9 mouse cellular contexts compared by ENCODE assay signal in the genomic region with DNA sequence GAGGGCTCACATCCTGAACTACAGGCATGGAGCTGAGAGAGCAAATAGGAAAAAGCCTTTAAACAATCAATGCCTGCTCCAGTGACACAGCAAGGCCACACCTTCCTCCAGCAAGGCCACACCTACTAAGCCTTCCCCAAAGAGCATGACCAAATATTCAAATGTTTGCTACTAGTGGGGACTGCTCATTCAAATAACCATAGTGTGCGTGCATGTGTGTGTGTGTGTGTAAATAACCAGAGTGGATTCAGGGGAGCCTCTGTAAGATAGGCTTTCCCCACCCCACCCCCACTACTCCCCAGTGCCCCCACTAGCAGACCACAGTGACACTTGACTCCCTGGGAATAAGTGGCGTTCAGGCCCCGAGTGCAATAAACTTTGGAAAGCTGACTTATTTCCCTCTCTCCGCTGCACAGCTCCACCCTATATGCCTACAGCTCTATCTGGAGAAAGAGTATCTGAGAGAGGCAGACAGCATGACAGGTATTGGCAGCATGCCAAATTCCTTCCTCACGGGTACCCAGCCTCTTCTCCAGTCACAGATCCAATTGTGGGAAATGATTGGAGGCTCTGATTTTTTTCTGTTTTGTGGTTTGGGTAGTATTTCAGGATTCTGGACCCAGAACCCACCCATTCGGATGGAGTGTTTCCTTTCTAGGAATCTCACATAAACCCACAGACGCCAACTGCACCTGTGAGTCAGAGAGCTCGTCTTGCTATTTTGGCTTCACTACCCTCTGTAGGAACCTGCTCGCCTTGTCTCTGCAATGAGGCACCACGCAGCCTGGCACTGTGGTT. TPM values are rescaled to one million over a fixed set of nuclear protein-coding genes. Genes with fewer than 3 reads are reported as not detected.
DNase-seq lines count a peak whose midpoint lies in the region; ATAC-seq and TF ChIP-seq lines count a peak whose summit lies in the region.
"Had no signal": no experiment of that assay in that cellular context is flagged by ENCODE, and none has a peak within 500 bp of the region (broad histone marks: within the 10 kb centered on the region; RNA-seq: fewer than 3 reads in every experiment).

No protein-coding gene starts in this region.

- peak overlapping the region; percentile 46 for H3K27ac ChIP-seq in lung, embryonic 15.5 days
- 0 out of 2 replicates have a peak overlapping the region, but pooled peaks have one; percentile 41 for H3K27ac ChIP-seq in stomach, embryonic 16.5 days (ENCODE audit: low read length)

- TF ChIP-seq CTCF in lung, adult 2 months (IDR thresholded peaks at IDR 0.05; ENCODE audit: insufficient read depth, low read length) = no peak

- peaks cover 16% of the 10 kb centered on the region for H3K4me1 ChIP-seq in lung, embryonic 15.5 days
- no peaks in the 10 kb centered on the region for H3K4me1 ChIP-seq in lung, adult 2 months (ENCODE audit: control insufficient read depth, insufficient read depth, low read length)
- 0 out of 2 replicates have a peak, but pooled peaks cover 5% of the 10 kb centered on the region for H3K4me1 ChIP-seq in stomach, embryonic 16.5 days (ENCODE audit: control insufficient read depth, insufficient read depth, low read length)

- no peaks in the 10 kb centered on the region for H3K27me3 ChIP-seq in lung, embryonic 15.5 days
- H3K27me3 ChIP-seq in stomach, embryonic 16.5 days (ENCODE audit: control insufficient read depth, insufficient read depth, low read length) = no peaks in the 10 kb centered on the region

- intact Hi-C loops in gastrocnemius, postnatal 36 days (cut with DNase I) = no loop called here

- ATAC-seq in CD4-positive, CD25-positive, alpha-beta regulatory T cell, adult 4 months = no peak
- ATAC-seq in lung, embryonic 15.5 days (ENCODE audit: borderline replicate concordance, extremely low read depth, low FRiP score, low TSS enrichment) = peak; percentile 55; the same call in 1 of the 2 replicates
- ATAC-seq in stomach, embryonic 16.5 days (ENCODE audit: insufficient read depth, low FRiP score) = peak; percentile 76

- peak; percentile 35 for DNase-seq in CD4-positive, CD25-positive, alpha-beta regulatory T cell, adult 2 months (ENCODE audit: low read depth, low spot score)
- DNase-seq in lung, adult 2 months = no peak
- peak; percentile 8 for DNase-seq in gonadal fat pad, adult 2 months (ENCODE audit: low read depth)
- peak; percentile 39 to 89 for DNase-seq in left cerebral cortex, adult 8-10 months (ENCODE audit: low spot score in 2 of 2)
- DNase-seq in gastrocnemius, postnatal 36 days = no peak

- TF ChIP-seq POLR2A in lung, adult 2 months (IDR thresholded peaks at IDR 0.05; ENCODE audit: borderline replicate concordance, extremely low read depth, low read depth, low read length) = no peak

- H3K36me3 ChIP-seq in lung, embryonic 15.5 days = no peaks in the 10 kb centered on the region
- H3K36me3 ChIP-seq in stomach, embryonic 16.5 days (ENCODE audit: control insufficient read depth, insufficient read depth, low read length) = no peaks in the 10 kb centered on the region

- no peaks in the 10 kb centered on the region for H3K9me3 ChIP-seq in lung, embryonic 15.5 days
- H3K9me3 ChIP-seq in stomach, embryonic 16.5 days (replicated peaks; ENCODE audit: control insufficient read depth, low read length) = no peaks in the 10 kb centered on the region

- 22% methylated on average over 10 of the region's 10 CpGs for WGBS in lung, embryonic 15.5 days
- WGBS in lung, adult 2 months = 36% methylated on average over 10 of the region's 10 CpGs
- 31% methylated on average over 10 of the region's 10 CpGs for WGBS in stomach, embryonic 16.5 days

- no peak overlapping the region for H3K4me2 ChIP-seq in lung, embryonic 15.5 days
- no peak overlapping the region for H3K4me2 ChIP-seq in stomach, embryonic 16.5 days (ENCODE audit: low read depth, low read length)

- no peak overlapping the region for H3K4me3 ChIP-seq in lung, embryonic 15.5 days
- no peak overlapping the region for H3K4me3 ChIP-seq in lung, adult 2 months (replicated peaks; ENCODE audit: extremely low read depth, low read depth, low read length)
- H3K4me3 ChIP-seq in stomach, embryonic 16.5 days (replicated peaks; ENCODE audit: low read length) = no peak overlapping the region

- no peak overlapping the region for H3K9ac ChIP-seq in lung, embryonic 15.5 days
- no peak overlapping the region for H3K9ac ChIP-seq in stomach, embryonic 16.5 days (ENCODE audit: low read length)

RNA-seq across cellular contexts. Expression of gene Fxyd5, which starts 25.0 kb away (rescaled TPM):
- polyA plus RNA-seq in CD4-positive, CD25-positive, alpha-beta regulatory T cell, adult 4 months (2017; shearing (Covaris generic)) = 1,000 to 10,000 TPM; 1,918 to 1,991 TPM
- polyA plus RNA-seq in lung, embryonic 15.5 days (2015; fragmentation: Nextera tagmentation; extraction: Ambion mirVana) = 50.1 TPM in 2 replicates
- polyA plus RNA-seq in lung, adult 2 months (2012; rRNA removed) = 156 and 178 TPM in 2 replicates
- 61.5 and 84.3 TPM in 2 replicates for polyA plus RNA-seq in gonadal fat pad, adult 2 months (2012; rRNA removed)
- 10 to 100 TPM; 25.8 to 33.5 (median 30.0) TPM for total RNA-seq in left cerebral cortex, adult 8-10 months (2022)
- polyA plus RNA-seq in stomach, embryonic 16.5 days (2015; fragmentation: Nextera tagmentation; extraction: Ambion mirVana) = 28.0 and 31.0 TPM in 2 replicates
- 10 to 100 TPM in 1 of 2 experiments, 1 to 10 TPM in 1; 9.6 to 11.3 TPM for total RNA-seq in gastrocnemius, postnatal 36 days (2021)

RNA-seq across cellular contexts. Expression of gene Fxyd7, which starts 34.0 kb away (rescaled TPM):
- not detected for polyA plus RNA-seq in CD4-positive, CD25-positive, alpha-beta regulatory T cell, adult 4 months (2017; shearing (Covaris generic))
- 5.2 and 5.3 TPM in 2 replicates for polyA plus RNA-seq in lung, embryonic 15.5 days (2015; fragmentation: Nextera tagmentation; extraction: Ambion mirVana)
- 7.5 and 10.6 TPM in 2 replicates for polyA plus RNA-seq in lung, adult 2 months (2012; rRNA removed)
- 3.9 and 5.0 TPM in 2 replicates for polyA plus RNA-seq in gonadal fat pad, adult 2 months (2012; rRNA removed)
- 100 to 1,000 TPM; 162 to 173 (median 169) TPM for total RNA-seq in left cerebral cortex, adult 8-10 months (2022)
- polyA plus RNA-seq in stomach, embryonic 16.5 days (2015; fragmentation: Nextera tagmentation; extraction: Ambion mirVana) = 22.2 and 25.8 TPM in 2 replicates
- 1 to 10 TPM; 1.7 to 1.8 TPM for total RNA-seq in gastrocnemius, postnatal 36 days (2021)

RNA-seq across cellular contexts. Expression of gene Fxyd1, which starts 39.7 kb away (rescaled TPM):
- not detected for polyA plus RNA-seq in CD4-positive, CD25-positive, alpha-beta regulatory T cell, adult 4 months (2017; shearing (Covaris generic))
- polyA plus RNA-seq in lung, embryonic 15.5 days (2015; fragmentation: Nextera tagmentation; extraction: Ambion mirVana) = 82.5 and 86.9 TPM in 2 replicates
- polyA plus RNA-seq in lung, adult 2 months (2012; rRNA removed) = 330 and 336 TPM in 2 replicates
- polyA plus RNA-seq in gonadal fat pad, adult 2 months (2012; rRNA removed) = 218 and 301 TPM in 2 replicates
- total RNA-seq in left cerebral cortex, adult 8-10 months (2022) = 100 to 1,000 TPM in 2 of 4 experiments, 10 to 100 TPM in 2; 57.6 to 144 (median 110) TPM
- 127 and 129 TPM in 2 replicates for polyA plus RNA-seq in stomach, embryonic 16.5 days (2015; fragmentation: Nextera tagmentation; extraction: Ambion mirVana)
- total RNA-seq in gastrocnemius, postnatal 36 days (2021) = 1,000 to 10,000 TPM in 1 of 2 experiments, 100 to 1,000 TPM in 1; 991 to 1,156 TPM

RNA-seq across cellular contexts. Expression of gene Lgi4, which starts 41.8 kb away (rescaled TPM):
- polyA plus RNA-seq in CD4-positive, CD25-positive, alpha-beta regulatory T cell, adult 4 months (2017; shearing (Covaris generic)) = not detected
- polyA plus RNA-seq in lung, embryonic 15.5 days (2015; fragmentation: Nextera tagmentation; extraction: Ambion mirVana) = 0.21 and 0.35 TPM in 2 replicates
- polyA plus RNA-seq in lung, adult 2 months (2012; rRNA removed) = 6.8 TPM in 2 replicates
- polyA plus RNA-seq in gonadal fat pad, adult 2 months (2012; rRNA removed) = 5.4 and 6.9 TPM in 2 replicates
- total RNA-seq in left cerebral cortex, adult 8-10 months (2022) = 10 to 100 TPM; 35.0 to 50.6 (median 40.8) TPM
- polyA plus RNA-seq in stomach, embryonic 16.5 days (2015; fragmentation: Nextera tagmentation; extraction: Ambion mirVana) = 0.92 and 1.7 TPM in 2 replicates
- total RNA-seq in gastrocnemius, postnatal 36 days (2021) = 1 to 10 TPM; 2.5 to 4.4 TPM
- total RNA-seq: hematopoietic stem cell, adult 5-6 weeks had no signal

RNA-seq across cellular contexts. Expression of gene Fam187b, which starts 43.7 kb away (rescaled TPM):
- polyA plus RNA-seq in CD4-positive, CD25-positive, alpha-beta regulatory T cell, adult 4 months (2017; shearing (Covaris generic)) = 1 to 10 TPM; 1.2 to 1.5 TPM
- polyA plus RNA-seq in lung, embryonic 15.5 days (2015; fragmentation: Nextera tagmentation; extraction: Ambion mirVana) = 6.3 TPM in 2 replicates
- polyA plus RNA-seq in lung, adult 2 months (2012; rRNA removed) = 5.7 and 7.2 TPM in 2 replicates
- polyA plus RNA-seq in gonadal fat pad, adult 2 months (2012; rRNA removed) = 10.9 and 14.2 TPM in 2 replicates
- under 1 TPM in 2 of 4 experiments, not detected in 2; 0.18 to 0.30 TPM for total RNA-seq in left cerebral cortex, adult 8-10 months (2022)
- polyA plus RNA-seq in stomach, embryonic 16.5 days (2015; fragmentation: Nextera tagmentation; extraction: Ambion mirVana) = 8.8 and 10.0 TPM in 2 replicates
- not detected for total RNA-seq in gastrocnemius, postnatal 36 days (2021)
- total RNA-seq: hematopoietic stem cell, adult 5-6 weeks had no signal

Comparison
In these comparisons a context has a peak if more than half of its experiments do, and no peak if none do; other contexts are left out.
1. DNase-seq: peak in CD4-positive, CD25-positive, alpha-beta regulatory T cell, adult 2 months (single experiment), gonadal fat pad, adult 2 months (single experiment) and left cerebral cortex, adult 8-10 months (2 of 2); none in lung, adult 2 months (single experiment) and gastrocnemius, postnatal 36 days (0 of 2).
2. RNA of gene Fxyd5, which starts 25.0 kb away (polyA plus RNA-seq): 1,918 to 1,991 TPM in CD4-positive, CD25-positive, alpha-beta regulatory T cell, adult 4 months; 156 to 178 TPM in lung, adult 2 months, 61.5 to 84.3 TPM in gonadal fat pad, adult 2 months, 50.1 TPM in lung, embryonic 15.5 days and 28.0 to 31.0 TPM in stomach, embryonic 16.5 days; every median in the first group is over 10 times any median in the second.
3. RNA of gene Fxyd1, which starts 39.7 kb away (polyA plus RNA-seq): 330 to 336 TPM in lung, adult 2 months, 218 to 301 TPM in gonadal fat pad, adult 2 months, 127 to 129 TPM in stomach, embryonic 16.5 days and 82.5 to 86.9 TPM in lung, embryonic 15.5 days; not detected in CD4-positive, CD25-positive, alpha-beta regulatory T cell, adult 4 months; every median in the first group is over 10 times any median in the second.